ENCODE assay signal across 8 mouse cellular contexts in genomic region chr17:24540375-24540774, GRCm38 (mm10). TPM values are rescaled to one million over a fixed set of nuclear protein-coding genes. Genes with fewer than 3 reads are reported as not detected.
DNase-seq lines count a peak whose midpoint lies in the region; ATAC-seq and TF ChIP-seq lines count a peak whose summit lies in the region.

No protein-coding gene starts in this region.

- H3K27me3 ChIP-seq in testis, adult 2 months (ENCODE audit: control insufficient read depth, insufficient read depth, low read length) = no peaks in the 10 kb centered on the region
- H3K27me3 ChIP-seq in stomach, postnatal 0 days (ENCODE audit: control insufficient read depth, insufficient read depth, low read length) = no peaks in the 10 kb centered on the region

- TF ChIP-seq POLR2A in testis, adult 2 months (IDR thresholded peaks at IDR 0.05; ENCODE audit: control insufficient read depth, low read depth, low read length) = no peak

- no peaks in the 10 kb centered on the region for H3K9me3 ChIP-seq in stomach, postnatal 0 days (ENCODE audit: control insufficient read depth, low read length)

- H3K4me2 ChIP-seq in stomach, postnatal 0 days (replicated peaks; ENCODE audit: low read depth) = no peak overlapping the region

- DNase-seq in adrenal gland, postnatal 14 days = peak; percentile 68
- DNase-seq in adrenal gland, adult 2 months = no peak
- DNase-seq in testis, postnatal 14 days (ENCODE audit: low spot score) = no peak
- DNase-seq in induced T-regulatory cell, adult 2 months (ENCODE audit: low read depth) = peak; percentile 89
- peak; percentile 48 to 61 for DNase-seq in lung, adult 18-20 months
- DNase-seq in stomach, postnatal 0 days (ENCODE audit: low spot score) = peak; percentile 50
- DNase-seq in urinary bladder, postnatal 10 days (ENCODE audit: low spot score) = no peak

- peak; percentile 55; the same call in 1 of the 2 replicates for TF ChIP-seq CTCF in testis, adult 2 months (IDR thresholded peaks at IDR 0.05; ENCODE audit: control insufficient read depth, insufficient read depth, insufficient replicate concordance, low read depth, low read length)
- peak; percentile 85 for TF ChIP-seq CTCF in stomach, postnatal 0 days (IDR thresholded peaks at IDR 0.05; ENCODE audit: low read depth)

- peak; percentile 45; the same call in 1 of the 2 replicates for ATAC-seq in stomach, postnatal 0 days (ENCODE audit: low FRiP score, low TSS enrichment)

- H3K4me1 ChIP-seq in testis, adult 2 months (ENCODE audit: control insufficient read depth, insufficient read depth, low read length) = peaks cover 2% of the 10 kb centered on the region; the same call in 1 of the 2 replicates
- no peaks in the 10 kb centered on the region for H3K4me1 ChIP-seq in stomach, postnatal 0 days (replicated peaks; ENCODE audit: control insufficient read depth, insufficient read depth)

- H3K9ac ChIP-seq in stomach, postnatal 0 days (ENCODE audit: low read length) = no peak overlapping the region

- TF ChIP-seq EP300 in stomach, postnatal 0 days (optimal IDR thresholded peaks at IDR 0.05) = no peak

- H3K27ac ChIP-seq in testis, adult 2 months (ENCODE audit: control insufficient read depth, insufficient read depth, low read depth, low read length) = no peak overlapping the region
- H3K27ac ChIP-seq in stomach, postnatal 0 days (replicated peaks) = no peak overlapping the region

- WGBS in stomach, postnatal 0 days = 13% methylated on average over 3 of the region's 3 CpGs

- H3K36me3 ChIP-seq in testis, adult 2 months (ENCODE audit: control insufficient read depth, insufficient read depth, low read length) = no peaks in the 10 kb centered on the region
- no peaks in the 10 kb centered on the region for H3K36me3 ChIP-seq in stomach, postnatal 0 days (ENCODE audit: control insufficient read depth, insufficient read depth, low read length)

- H3K4me3 ChIP-seq in testis, adult 2 months (ENCODE audit: control insufficient read depth, low read depth, low read length) = no peak overlapping the region
- no peak overlapping the region for H3K4me3 ChIP-seq in stomach, postnatal 0 days (ENCODE audit: low read depth, low read length)

RNA-seq across cellular contexts. Expression of gene Rab26, which starts 6.4 kb away (rescaled TPM):
- total RNA-seq in adrenal gland, postnatal 14 days (2021) = 1.1 and 1.8 TPM in 2 replicates
- 1 to 10 TPM in 1 of 2 experiments, under 1 TPM in 1; 0.98 to 1.8 TPM for total RNA-seq in adrenal gland, adult 2 months (2021)
- 0.65 and 1.1 TPM in 2 replicates for polyA plus RNA-seq in adrenal gland, adult 2 months (2012; rRNA removed)
- 0.82 and 1.1 TPM in 2 replicates for polyA plus RNA-seq in testis, adult 2 months (2012; rRNA removed)
- polyA plus RNA-seq in stomach, postnatal 0 days (2015; fragmentation: Nextera tagmentation; extraction: Ambion mirVana) = 0.82 and 0.85 TPM in 2 replicates

RNA-seq across cellular contexts. Expression of gene Pkd1, which starts 9.3 kb away (rescaled TPM):
- total RNA-seq in adrenal gland, postnatal 14 days (2021) = 42.2 and 44.3 TPM in 2 replicates
- total RNA-seq in adrenal gland, adult 2 months (2021) = 10 to 100 TPM; 34.3 to 40.5 TPM
- polyA plus RNA-seq in adrenal gland, adult 2 months (2012; rRNA removed) = 73.2 and 73.3 TPM in 2 replicates
- polyA plus RNA-seq in testis, adult 2 months (2012; rRNA removed) = 31.6 and 35.0 TPM in 2 replicates
- 10.9 and 12.3 TPM in 2 replicates for polyA plus RNA-seq in stomach, postnatal 0 days (2015; fragmentation: Nextera tagmentation; extraction: Ambion mirVana)

RNA-seq across cellular contexts. Expression of gene Traf7, which starts 12.6 kb away (rescaled TPM):
- 85.4 and 101 TPM in 2 replicates for total RNA-seq in adrenal gland, postnatal 14 days (2021)
- total RNA-seq in adrenal gland, adult 2 months (2021) = 100 to 1,000 TPM in 1 of 2 experiments, 10 to 100 TPM in 1; 91.4 to 105 TPM
- polyA plus RNA-seq in adrenal gland, adult 2 months (2012; rRNA removed) = 152 and 167 TPM in 2 replicates
- polyA plus RNA-seq in testis, adult 2 months (2012; rRNA removed) = 64.4 and 69.4 TPM in 2 replicates
- polyA plus RNA-seq in stomach, postnatal 0 days (2015; fragmentation: Nextera tagmentation; extraction: Ambion mirVana) = 41.8 and 42.6 TPM in 2 replicates

RNA-seq across cellular contexts. Expression of gene Caskin1, which starts 52.0 kb away (rescaled TPM):
- total RNA-seq in adrenal gland, postnatal 14 days (2021) = 14.8 and 16.1 TPM in 2 replicates
- total RNA-seq in adrenal gland, adult 2 months (2021) = 10 to 100 TPM; 19.4 to 28.7 TPM
- 47.0 and 47.7 TPM in 2 replicates for polyA plus RNA-seq in adrenal gland, adult 2 months (2012; rRNA removed)
- polyA plus RNA-seq in testis, adult 2 months (2012; rRNA removed) = 20.6 and 23.9 TPM in 2 replicates
- 0.84 and 1.3 TPM in 2 replicates for polyA plus RNA-seq in stomach, postnatal 0 days (2015; fragmentation: Nextera tagmentation; extraction: Ambion mirVana)

Comparison
In these comparisons a context has a peak if more than half of its experiments do, and no peak if none do; other contexts are left out.
1. DNase-seq: peak in adrenal gland, postnatal 14 days (single experiment), induced T-regulatory cell, adult 2 months (single experiment), lung, adult 18-20 months (2 of 2) and stomach, postnatal 0 days (single experiment); none in adrenal gland, adult 2 months (single experiment), testis, postnatal 14 days (single experiment) and urinary bladder, postnatal 10 days (single experiment).